Mouse (Mus musculus) limb, embryonic 12.5 days (tissue): ENCODE data around the gene Npff. TPM values are rescaled to one million over a fixed set of nuclear protein-coding genes. Genes with fewer than 3 reads are reported as not detected.

Experiments
- ATAC-seq: fragments of 200-750 bp; cut with Nextera tagmentation; 2 replicates; pipeline ENCODE4 v1.8.0; 2017; ENCODE audit warnings: low read depth, moderate TSS enrichment; ENCODE audit not compliant: insufficient number of reproducible peaks, insufficient read depth, low FRiP score, low TSS enrichment
- H3K27ac ChIP-seq: fragments of 300-500 bp; sonication (generic); 2 replicates; pipeline ENCODE4 v1.5.1; 2016; ENCODE audit warnings: mild to moderate bottlenecking, moderate library complexity
- H3K27me3 ChIP-seq: fragments of 300-500 bp; sonication (generic); 2 replicates; pipeline ENCODE4 v1.6.1; 2016; ENCODE audit warnings: mild to moderate bottlenecking, moderate library complexity
- H3K36me3 ChIP-seq: fragments of 300-500 bp; sonication (generic); 2 replicates; pipeline ENCODE4 v1.6.1; 2016; ENCODE audit warnings: mild to moderate bottlenecking, moderate library complexity
- H3K4me1 ChIP-seq: fragments of 300-500 bp; sonication (generic); replicated peaks from 2 replicates; pipeline ENCODE4 v1.6.1; 2016
- H3K4me2 ChIP-seq: fragments of 300-500 bp; sonication (generic); 2 replicates; pipeline ENCODE4 v1.6.1; 2016; ENCODE audit warnings: mild to moderate bottlenecking, moderate library complexity
- H3K4me3 ChIP-seq: fragments of 300-500 bp; sonication (generic); replicated peaks from 2 replicates; pipeline ENCODE4 v1.5.1; 2016; ENCODE audit warnings: mild to moderate bottlenecking
- H3K9ac ChIP-seq: fragments of 300-500 bp; sonication (generic); replicated peaks from 2 replicates; pipeline ENCODE4 v1.6.1; 2016; ENCODE audit warnings: mild to moderate bottlenecking, moderate library complexity
- H3K9me3 ChIP-seq: fragments of 300-500 bp; sonication (generic); 2 replicates; pipeline ENCODE4 v1.6.1; 2016; ENCODE audit warnings: mild to moderate bottlenecking, moderate library complexity
- WGBS: fragments of 180-500 bp; shearing (Covaris S2); methylation state at CpG from one replicate; pipeline ENCODE4 v1.1.7; 2016; 5-methylcytosine and 5-hydroxymethylcytosine counted together
- polyA plus RNA-seq: library from polyadenylated mRNA; unstranded; fragments of >200 nt; fragmentation: Nextera tagmentation; extraction: Ambion mirVana; gene quantifications from 2 replicates; pipeline ENCODE4 v1.2.1, GENCODE M21; 2016

Npff gene
- polyA plus RNA-seq, 1 experiment from 2014 or later = 2.5 TPM

- Histone ChIP-seq H3K9me3 (no peaks in the 10 kb centered on the region), H3K9ac (peak overlapping the region; percentile 81), H3K36me3 (peaks cover 36% of the 10 kb centered on the region), H3K27me3 (no peaks in the 10 kb centered on the region), H3K4me1 (peaks cover 22% of the 10 kb centered on the region), H3K4me3 (peak overlapping the region; percentile 70), H3K4me2 (peak overlapping the region; percentile 59), H3K27ac (peak overlapping the region; percentile 98)
- ATAC-seq = no peak
- WGBS = 61% methylated on average over 17 of the region's 17 CpGs
These were observed 5.3 kb downstream of the Npff start for GRCm38 (mm10) chr15:102519211-102520141.

GRCm38 (mm10) chr15:102518859-102519201, 5.9 kb downstream of the Npff start:
- no peak for ATAC-seq
- peak overlapping the region; percentile 59 for H3K4me2 ChIP-seq
- WGBS = 10% methylated on average over 9 of the region's 9 CpGs

GRCm38 (mm10) chr15:102517976-102518858, 6.5 kb downstream of the Npff start, which contains the start of gene Tarbp2:
Tarbp2 (plus strand) TSS chr15:102518192.
- H3K9ac ChIP-seq = peak within 1 kb of the TSS; percentile 84
- no peaks in the 10 kb centered on the region for H3K9me3 ChIP-seq
- H3K27ac ChIP-seq = peak within 1 kb of the TSS; percentile 98
- peaks cover 22% of the 10 kb centered on the region for H3K4me1 ChIP-seq
- under 1% methylated on average over 60 of the region's 60 CpGs for WGBS
- H3K4me3 ChIP-seq = peak within 1 kb of the TSS; percentile 70
- peak; percentile 90 for ATAC-seq
- H3K27me3 ChIP-seq = no peaks in the 10 kb centered on the region
- H3K4me2 ChIP-seq = peak within 1 kb of the TSS; percentile 76
- H3K36me3 ChIP-seq = peaks cover 26% of the 10 kb centered on the region

More at GRCm38 (mm10) chr15:102518859-102519201, 5.9 kb downstream of the Npff start:
- H3K9ac ChIP-seq = peak overlapping the region; percentile 81
- H3K4me3 ChIP-seq = peak overlapping the region; percentile 70
- no peaks in the 10 kb centered on the region for H3K27me3 ChIP-seq
- H3K36me3 ChIP-seq = peaks cover 30% of the 10 kb centered on the region
- H3K4me1 ChIP-seq = peaks cover 22% of the 10 kb centered on the region
- peak overlapping the region; percentile 98 for H3K27ac ChIP-seq
- no peaks in the 10 kb centered on the region for H3K9me3 ChIP-seq

- Histone ChIP-seq H3K9me3 (no peaks in the 10 kb centered on the region), H3K4me2 (peak overlapping the region; percentile 76), H3K27me3 (no peaks in the 10 kb centered on the region), H3K4me1 (peaks cover 26% of the 10 kb centered on the region), H3K27ac (peak overlapping the region; percentile 85), H3K9ac (peak overlapping the region; percentile 84), H3K4me3 (peak overlapping the region; percentile 70), H3K36me3 (peaks cover 22% of the 10 kb centered on the region)
- 0% methylated on average over 10 of the region's 10 CpGs for WGBS
- ATAC-seq = no peak
These were observed 7.1 kb downstream of the Npff start for GRCm38 (mm10) chr15:102517631-102517975.

GRCm38 (mm10) chr15:102516728-102517404, 7.9 kb downstream of the Npff start, which contains the start of gene Map3k12:
Map3k12 (minus strand) TSS chr15:102517064.
- WGBS = under 1% methylated on average over 43 of the region's 43 CpGs

DNA sequence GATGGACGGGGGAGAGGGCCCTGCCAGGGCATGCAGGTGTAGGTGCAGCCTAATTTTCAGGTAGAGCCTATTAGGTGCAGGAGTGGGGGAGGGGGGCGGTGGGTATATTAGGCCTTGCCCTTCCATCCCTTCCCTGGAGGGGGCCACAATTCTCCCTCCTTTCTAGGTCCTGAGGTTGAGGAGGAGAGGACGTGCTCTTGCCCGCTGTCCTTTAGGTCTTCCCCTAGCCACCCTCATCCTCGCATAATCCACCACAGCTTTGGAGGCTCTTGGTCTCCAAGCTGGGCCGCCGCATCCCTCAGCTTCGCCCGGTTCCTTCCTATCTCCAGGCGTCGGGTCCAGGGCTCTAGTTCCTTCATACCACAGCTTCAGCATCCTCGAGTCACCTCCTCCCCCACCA, 8.4 kb downstream of the Npff start:
- Histone ChIP-seq H3K36me3 (peaks cover 9% of the 10 kb centered on the region), H3K4me2 (peak overlapping the region; percentile 76), H3K4me3 (peak overlapping the region; percentile 70), H3K9ac (peak overlapping the region; percentile 84), H3K4me1 (peaks cover 39% of the 10 kb centered on the region), H3K27ac (peak overlapping the region; percentile 85), H3K27me3 (no peaks in the 10 kb centered on the region), H3K9me3 (no peaks in the 10 kb centered on the region)
- ATAC-seq = no peak
- under 1% methylated on average over 12 of the region's 12 CpGs for WGBS

More at GRCm38 (mm10) chr15:102516728-102517404, 7.9 kb downstream of the Npff start, which contains the start of gene Map3k12:
- Histone ChIP-seq H3K9me3 (no peaks in the 10 kb centered on the region), H3K27ac (peak within 1 kb of the TSS; percentile 98), H3K4me2 (peak within 1 kb of the TSS; percentile 76), H3K4me3 (peak within 1 kb of the TSS; percentile 70), H3K4me1 (peaks cover 33% of the 10 kb centered on the region), H3K9ac (peak within 1 kb of the TSS; percentile 84), H3K27me3 (no peaks in the 10 kb centered on the region), H3K36me3 (peaks cover 15% of the 10 kb centered on the region)
- no peak for ATAC-seq

GRCm38 (mm10) chr15:102515791-102516190, 9.0 kb downstream of the Npff start:
- Histone ChIP-seq H3K4me3 (peak overlapping the region; percentile 70), H3K36me3 (peaks cover 4% of the 10 kb centered on the region), H3K9ac (peak overlapping the region; percentile 84), H3K27ac (peak overlapping the region; percentile 85), H3K4me2 (peak overlapping the region; percentile 76), H3K4me1 (peaks cover 44% of the 10 kb centered on the region), H3K9me3 (no peaks in the 10 kb centered on the region), H3K27me3 (no peaks in the 10 kb centered on the region)
- no peak for ATAC-seq
- 53% methylated on average over 4 of the region's 4 CpGs for WGBS

GRCm38 (mm10) chr15:102515261-102515660, 9.5 kb downstream of the Npff start:
- Histone ChIP-seq H3K4me1 (peaks cover 45% of the 10 kb centered on the region), H3K4me3 (peak overlapping the region; percentile 70), H3K4me2 (peak overlapping the region; percentile 76; the same call in 1 of the 2 replicates), H3K9ac (no peak overlapping the region), H3K27me3 (no peaks in the 10 kb centered on the region), H3K27ac (no peak overlapping the region), H3K36me3 (no peaks in the 10 kb centered on the region), H3K9me3 (no peaks in the 10 kb centered on the region)
- ATAC-seq = no peak
- 92% methylated on average over 2 of the region's 2 CpGs for WGBS

DNA sequence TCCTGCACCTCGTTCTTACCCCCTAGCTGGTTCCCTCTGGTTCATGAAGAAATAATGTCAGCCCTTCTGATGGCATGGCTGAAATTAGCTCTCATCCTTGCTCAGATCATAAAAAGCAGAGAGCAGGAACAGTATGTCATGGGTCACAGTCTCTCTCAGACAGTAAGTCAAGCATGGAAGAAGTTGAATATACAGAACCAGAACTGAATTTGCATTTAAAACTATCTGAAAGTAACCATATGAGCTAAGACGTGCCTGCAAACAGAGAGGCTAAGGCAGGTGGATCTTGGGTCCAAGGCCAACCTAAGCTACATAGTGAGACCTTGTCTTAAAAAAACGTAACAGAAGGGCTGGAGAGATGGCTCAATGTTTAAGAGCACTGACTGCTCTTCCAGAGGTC, 11.7 kb downstream of the Npff start:
- H3K9ac ChIP-seq = no peak overlapping the region
- no peaks in the 10 kb centered on the region for H3K27me3 ChIP-seq
- no peak overlapping the region for H3K4me2 ChIP-seq
- peaks cover 46% of the 10 kb centered on the region for H3K4me1 ChIP-seq
- no peak overlapping the region for H3K4me3 ChIP-seq
- no peak overlapping the region; the same call in 1 of the 2 replicates for H3K27ac ChIP-seq
- WGBS = 81% methylated on average over 3 of the region's 3 CpGs
- peaks cover 10% of the 10 kb centered on the region; the same call in 1 of the 2 replicates for H3K36me3 ChIP-seq
- H3K9me3 ChIP-seq = no peaks in the 10 kb centered on the region
- ATAC-seq = no peak

GRCm38 (mm10) chr15:102512471-102512870, 12.3 kb downstream of the Npff start:
- no peak overlapping the region for H3K4me2 ChIP-seq
- H3K9ac ChIP-seq = peak overlapping the region; percentile 35; the same call in 1 of the 2 replicates
- no peak overlapping the region for H3K4me3 ChIP-seq
- peaks cover 13% of the 10 kb centered on the region; the same call in 1 of the 2 replicates for H3K36me3 ChIP-seq
- H3K9me3 ChIP-seq = no peaks in the 10 kb centered on the region
- no peak for ATAC-seq
- H3K27me3 ChIP-seq = no peaks in the 10 kb centered on the region
- H3K4me1 ChIP-seq = peaks cover 46% of the 10 kb centered on the region
- H3K27ac ChIP-seq = peak overlapping the region; percentile 30; the same call in 1 of the 2 replicates
